Mouse (Mus musculus): ENCODE results near the gene Rsf1.

Gene Rsf1

GRCm38 (mm10) chr7:97632897-97633296 is 53.2 kb downstream of the Rsf1 start:
- no peak for DNase-seq (ENCODE audit: low read depth)

- DNase-seq (ENCODE audit: low read depth) = no peak
Observed at GRCm38 (mm10) chr7:97645060-97645459, 65.4 kb downstream of the Rsf1 start.

GRCm38 (mm10) chr7:97647656-97648055 is 68.0 kb downstream of the Rsf1 start:
- DNase-seq (ENCODE audit: low read depth) = no peak

GRCm38 (mm10) chr7:97650729-97651128 is 71.0 kb downstream of the Rsf1 start:
- DNase-seq (ENCODE audit: low read depth) = no peak

GRCm38 (mm10) chr7:97656144-97656543 is 76.5 kb downstream of the Rsf1 start:
- DNase-seq (ENCODE audit: low read depth) = no peak

- DNase-seq (ENCODE audit: low read depth) = no peak
Observed at GRCm38 (mm10) chr7:97661634-97662033, 81.9 kb downstream of the Rsf1 start.

- DNase-seq (ENCODE audit: low read depth) = peak; percentile 68
Observed at GRCm38 (mm10) chr7:97679239-97679638, 99.5 kb downstream of the Rsf1 start.

- DNase-seq (ENCODE audit: low read depth) = no peak
Observed at GRCm38 (mm10) chr7:97687831-97688230, 108.1 kb downstream of the Rsf1 start.

- DNase-seq (ENCODE audit: low read depth) = no peak
Observed at GRCm38 (mm10) chr7:97695441-97695840, 115.8 kb downstream of the Rsf1 start.

GRCm38 (mm10) chr7:97696133-97696505 is 116.4 kb downstream of the Rsf1 start:
- DNase-seq (ENCODE audit: low read depth) = no peak

GRCm38 (mm10) chr7:97696506-97697254 is 117.0 kb downstream of the Rsf1 start, which contains the start of gene Clns1a:
TSS of gene Clns1a (plus strand) at chr7:97696634.
- peak; percentile 91 for DNase-seq (ENCODE audit: low read depth)

GRCm38 (mm10) chr7:97700173-97700572 is 120.5 kb downstream of the Rsf1 start:
- DNase-seq (ENCODE audit: low read depth) = no peak

- DNase-seq (ENCODE audit: low read depth) = no peak
Observed at GRCm38 (mm10) chr7:97701106-97701505, 121.4 kb downstream of the Rsf1 start.

GRCm38 (mm10) chr7:97707123-97707522 is 127.4 kb downstream of the Rsf1 start:
- no peak for DNase-seq (ENCODE audit: low read depth)

- no peak for DNase-seq (ENCODE audit: low read depth)
Observed at GRCm38 (mm10) chr7:97707809-97708208, 128.1 kb downstream of the Rsf1 start.

- DNase-seq (ENCODE audit: low read depth) = no peak
Observed at GRCm38 (mm10) chr7:97709204-97709603, 129.5 kb downstream of the Rsf1 start.

GRCm38 (mm10) chr7:97714651-97715050 is 135.0 kb downstream of the Rsf1 start:
- no peak for DNase-seq (ENCODE audit: low read depth)

GRCm38 (mm10) chr7:97717326-97717725 is 137.6 kb downstream of the Rsf1 start:
- DNase-seq (ENCODE audit: low read depth) = no peak

- DNase-seq (ENCODE audit: low read depth) = no peak
Observed at GRCm38 (mm10) chr7:97719078-97719477, 139.4 kb downstream of the Rsf1 start.

GRCm38 (mm10) chr7:97720109-97720508 is 140.4 kb downstream of the Rsf1 start:
- DNase-seq (ENCODE audit: low read depth) = no peak

GRCm38 (mm10) chr7:97722278-97722918 is 142.7 kb downstream of the Rsf1 start:
- no peak for DNase-seq (ENCODE audit: low read depth)

- DNase-seq (ENCODE audit: low read depth) = peak; percentile 26
Observed at GRCm38 (mm10) chr7:97723646-97724538, 144.2 kb downstream of the Rsf1 start.

- no peak for DNase-seq (ENCODE audit: low read depth)
Observed at GRCm38 (mm10) chr7:97725401-97725800, 145.7 kb downstream of the Rsf1 start.

Measured in naive thymus-derived CD4-positive, alpha-beta T cell, adult 2 months (primary cell).